Mouse (Mus musculus): ENCODE results near the gene Bdp1. TPM values are rescaled to one million over a fixed set of nuclear protein-coding genes. Genes with fewer than 3 reads are reported as not detected.

The Bdp1 gene
- polyA plus RNA-seq, 2 experiments from 2014 or later, result 17.5 to 20.3 TPM

GRCm38 (mm10) chr13:99999078-99999477, 104.8 kb downstream of the Bdp1 start:
- ATAC-seq, result no peak

GRCm38 (mm10) chr13:99998099-99998498, 105.8 kb downstream of the Bdp1 start:
- ATAC-seq, result no peak

GRCm38 (mm10) chr13:99989592-99989991, 114.3 kb downstream of the Bdp1 start:
- ATAC-seq, result no peak

GRCm38 (mm10) chr13:99983320-99983719, 120.5 kb downstream of the Bdp1 start:
- no peak for ATAC-seq

GRCm38 (mm10) chr13:99979406-99979805, 124.5 kb downstream of the Bdp1 start:
- ATAC-seq, result no peak

- no peak for ATAC-seq
Measured at GRCm38 (mm10) chr13:99970089-99970488, 133.8 kb downstream of the Bdp1 start.

Other genes with a start within 250 kb of the Bdp1 start
- gene Cartpt, start 203.0 kb downstream of the Bdp1 start, polyA plus RNA-seq (2017; shearing (Covaris generic)), result not detected
- 10 to 100 TPM; 10.5 to 16.3 TPM for gene Mccc2, start 88.4 kb downstream of the Bdp1 start, polyA plus RNA-seq (2017; shearing (Covaris generic))
- 1 to 10 TPM; 5.4 to 6.7 TPM for gene Serf1, start 3.9 kb upstream of the Bdp1 start, polyA plus RNA-seq (2017; shearing (Covaris generic))
- 10 to 100 TPM; 31.8 to 34.7 TPM for gene Smn1, start 20.8 kb upstream of the Bdp1 start, polyA plus RNA-seq (2017; shearing (Covaris generic))
- 1 to 10 TPM; 7.7 to 8.6 TPM for gene Naip2, start 98.0 kb upstream of the Bdp1 start, polyA plus RNA-seq (2017; shearing (Covaris generic))
- 1 to 10 TPM; 5.7 TPM for gene Naip5, start 142.3 kb upstream of the Bdp1 start, polyA plus RNA-seq (2017; shearing (Covaris generic))
- gene Naip6, start 213.6 kb upstream of the Bdp1 start, polyA plus RNA-seq (2017; shearing (Covaris generic)), result 1 to 10 TPM; 2.2 to 2.5 TPM

Measured in activated CD4-positive, CD25-positive, alpha-beta regulatory T cell, adult 4 months (primary cell).